Mouse (Mus musculus): ENCODE data around the gene Aunip. TPM values are rescaled to one million over a fixed set of nuclear protein-coding genes. Genes with fewer than 3 reads are reported as not detected.
A peak's percentile ranks its signal among the peaks of the same experiment; 100 is the strongest.
"Not testable (repeated sequence)": the region's sequence is repeated elsewhere in the genome, so short reads cannot be mapped to it uniquely, and the experiment has no call there.

Aunip gene
- total RNA-seq, 2 experiments from 2014 or later: 0.60 to 1.1 TPM

- DNase-seq: no peak
- intact Hi-C loops (cut with DNase I): no loop called here
These were observed 27.1 kb upstream of the Aunip start for GRCm38 (mm10) chr4:134483696-134484095.

DNA sequence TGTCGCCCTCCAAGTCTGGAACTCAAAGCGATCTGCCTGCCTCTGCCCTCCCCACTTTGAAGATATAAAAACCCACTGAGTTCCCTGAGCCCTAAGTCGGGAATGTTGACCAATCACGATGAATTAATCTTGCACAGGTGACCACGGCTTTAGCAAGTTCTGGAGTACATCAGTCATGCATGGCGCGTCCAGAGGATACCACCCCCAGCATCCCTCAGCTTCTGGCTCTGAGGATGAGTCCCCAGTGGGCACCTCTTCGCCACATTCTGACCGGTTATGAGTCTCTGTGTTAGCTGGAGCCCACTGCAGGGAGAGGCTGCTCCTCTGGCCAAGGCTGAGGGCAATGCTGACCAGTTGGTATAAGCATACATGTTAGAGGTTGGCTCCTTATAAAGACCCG, 26.6 kb upstream of the Aunip start:
- DNase-seq: no peak

DNA sequence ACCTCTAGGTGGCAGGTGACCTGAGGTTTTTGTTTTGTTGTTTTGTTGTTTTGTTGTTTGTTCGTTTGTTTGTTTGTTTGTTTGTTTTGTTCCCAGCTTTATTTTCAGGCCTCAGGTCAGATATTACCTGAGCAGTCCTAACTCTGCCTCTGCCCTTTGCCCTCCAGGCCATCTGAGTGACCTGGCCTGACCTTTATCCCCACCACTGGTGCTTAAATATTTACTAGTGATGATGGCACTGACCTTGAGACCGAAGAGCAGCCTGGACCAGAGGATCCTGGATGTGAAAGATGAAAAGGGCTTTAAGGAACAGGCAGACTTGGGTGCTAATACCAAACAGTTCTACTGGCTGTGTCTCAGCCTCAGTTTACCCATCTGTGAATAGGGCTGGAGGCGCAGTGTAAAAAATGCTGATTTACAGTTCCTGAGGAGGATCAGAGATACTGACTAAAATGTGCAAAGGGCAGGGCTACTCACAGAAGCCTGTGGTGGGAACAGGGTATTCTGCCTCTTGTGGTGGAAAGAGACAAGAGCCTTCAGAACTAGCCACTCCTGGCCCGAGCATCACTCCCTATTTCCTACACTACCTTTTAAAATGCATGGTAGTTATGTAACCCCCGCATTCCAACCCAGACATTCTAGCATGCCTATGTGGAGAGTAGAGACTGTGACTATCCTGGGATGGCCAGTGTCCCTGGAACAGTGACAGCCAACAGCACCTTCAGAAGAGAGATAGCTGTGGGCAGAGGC, 25.5 kb upstream of the Aunip start:
- DNase-seq: no peak
- intact Hi-C loops (cut with DNase I): no loop called here

More for the DNA sequence above, 26.6 kb upstream of the Aunip start:
- intact Hi-C loops (cut with DNase I): no loop called here

DNA sequence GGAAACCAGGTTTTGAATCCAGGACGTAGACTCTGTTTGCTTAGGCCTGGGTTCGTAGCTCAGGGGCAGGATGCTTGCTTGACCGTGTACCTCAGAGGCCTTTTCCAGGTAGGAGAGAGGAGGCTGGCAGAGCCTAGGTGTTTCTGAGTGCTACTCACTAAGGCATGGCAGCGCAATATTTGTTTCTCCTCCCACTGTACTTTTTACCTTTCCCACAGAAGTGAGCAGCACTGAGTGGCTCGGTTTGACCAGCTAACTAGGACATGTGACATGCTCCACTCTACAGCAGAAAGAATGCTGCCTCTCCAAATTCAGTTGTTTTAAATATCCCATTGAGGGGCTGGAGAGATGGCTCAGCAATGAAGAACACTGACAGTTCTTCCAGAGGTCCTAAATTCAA, 22.6 kb upstream of the Aunip start:
- intact Hi-C loops (cut with DNase I): no loop called here
- no peak for DNase-seq

DNA sequence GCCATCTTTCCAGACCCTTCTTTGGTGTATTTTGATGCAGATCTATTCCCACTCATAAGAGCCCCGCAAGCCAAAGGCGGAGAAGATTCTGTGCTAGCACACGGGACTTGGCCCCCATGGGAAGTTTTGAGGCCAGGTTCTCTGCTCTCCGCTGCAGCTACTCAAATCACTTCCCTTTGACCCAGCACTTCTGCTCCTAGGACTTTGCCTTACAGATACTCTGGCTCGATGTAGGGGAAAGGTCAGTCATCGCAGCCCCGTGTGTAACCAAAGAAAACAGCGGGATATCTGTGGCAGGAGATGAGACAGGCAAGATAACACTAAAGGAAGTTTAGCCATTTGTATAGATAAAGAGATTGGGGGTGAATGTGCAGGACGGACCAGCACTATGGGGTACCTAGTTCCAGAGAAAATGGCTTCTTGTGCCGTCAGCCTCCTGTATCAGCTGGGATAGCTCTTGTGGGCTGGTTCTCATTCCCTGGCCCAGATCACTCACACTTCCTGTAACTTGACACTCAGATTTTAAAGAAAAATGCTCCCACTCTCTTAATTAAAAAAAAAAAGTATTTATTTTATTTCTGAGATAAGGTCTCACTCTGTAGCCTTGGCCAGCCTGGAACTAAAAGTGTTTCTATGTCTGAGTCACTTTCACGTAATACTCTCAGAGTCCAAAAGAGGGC, 20.7 kb upstream of the Aunip start:
- peak in 1 of 2 experiments; percentile 12 for DNase-seq
- intact Hi-C loops (cut with DNase I): no loop called here

- intact Hi-C loops (cut with DNase I): no loop called here
These were observed 19.1 kb upstream of the Aunip start for GRCm38 (mm10) chr4:134491716-134492115.

GRCm38 (mm10) chr4:134494161-134494560, 16.6 kb upstream of the Aunip start:
- intact Hi-C loops (cut with DNase I); DNase-seq: not testable (repeated sequence)

More at GRCm38 (mm10) chr4:134491716-134492115, 19.1 kb upstream of the Aunip start:
- no peak for DNase-seq

GRCm38 (mm10) chr4:134494780-134495545, 15.8 kb upstream of the Aunip start:
- no peak for DNase-seq
- intact Hi-C loops (cut with DNase I): no loop called here

- intact Hi-C loops (cut with DNase I): no loop called here
- DNase-seq: no peak
These were observed 15.3 kb upstream of the Aunip start for GRCm38 (mm10) chr4:134495546-134495923.

- DNase-seq: peak; percentile 83 to 84
- intact Hi-C loops (cut with DNase I): no loop called here
These were observed 14.1 kb upstream of the Aunip start, which contains the start of gene Paqr7 for GRCm38 (mm10) chr4:134496595-134497210. TSS of gene Paqr7 (plus strand) at chr4:134496697.

- no peak for DNase-seq
- intact Hi-C loops (cut with DNase I): no loop called here
These were observed 13.6 kb upstream of the Aunip start for GRCm38 (mm10) chr4:134497223-134497622.

- no peak for DNase-seq
- intact Hi-C loops (cut with DNase I): no loop called here
These were observed 12.6 kb upstream of the Aunip start for GRCm38 (mm10) chr4:134497986-134498731.

GRCm38 (mm10) chr4:134498983-134499382, 11.8 kb upstream of the Aunip start:
- DNase-seq; intact Hi-C loops (cut with DNase I): not testable (repeated sequence)

GRCm38 (mm10) chr4:134501095-134501494, 9.7 kb upstream of the Aunip start:
- intact Hi-C loops (cut with DNase I): no loop called here
- no peak for DNase-seq

- DNase-seq: no peak
- intact Hi-C loops (cut with DNase I): no loop called here
These were observed 7.0 kb upstream of the Aunip start for GRCm38 (mm10) chr4:134503686-134504357.

- intact Hi-C loops (cut with DNase I): no loop called here
- DNase-seq: no peak
These were observed 5.5 kb upstream of the Aunip start for GRCm38 (mm10) chr4:134505303-134505789.

DNA sequence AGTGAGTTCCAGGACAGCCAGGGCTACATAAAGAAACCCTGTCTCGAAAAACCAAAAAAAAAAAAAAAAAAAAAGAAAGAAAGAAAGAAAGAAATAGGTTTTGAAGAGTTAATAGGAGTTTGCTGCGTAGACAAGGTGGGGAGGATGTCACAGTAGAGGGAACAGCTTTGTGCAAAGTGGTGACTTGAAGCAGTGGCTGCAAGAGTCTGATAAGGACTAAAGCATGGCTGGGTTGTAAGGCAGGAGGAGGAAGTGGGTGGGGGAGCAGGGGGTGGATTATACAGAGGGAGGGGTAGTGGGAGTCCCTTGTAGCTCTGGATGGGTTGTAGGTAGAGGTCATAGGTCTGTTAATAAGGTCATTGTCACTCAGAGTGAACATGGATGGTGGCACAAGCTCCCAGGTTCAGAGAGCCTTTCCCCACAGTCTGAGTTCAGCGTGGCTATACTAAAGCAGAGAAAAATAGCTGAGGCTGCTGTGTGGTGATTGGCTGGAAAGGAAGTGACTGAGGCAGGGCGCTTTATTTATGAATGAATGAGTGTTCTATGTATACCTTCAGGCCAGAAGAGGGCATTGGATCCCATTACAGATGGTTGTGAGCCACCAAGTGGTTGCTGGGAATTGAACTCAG, 4.7 kb upstream of the Aunip start:
- intact Hi-C loops (cut with DNase I): no loop called here
- DNase-seq: no peak

GRCm38 (mm10) chr4:134506713-134507112, 4.1 kb upstream of the Aunip start:
- no peak for DNase-seq
- intact Hi-C loops (cut with DNase I): no loop called here

DNA sequence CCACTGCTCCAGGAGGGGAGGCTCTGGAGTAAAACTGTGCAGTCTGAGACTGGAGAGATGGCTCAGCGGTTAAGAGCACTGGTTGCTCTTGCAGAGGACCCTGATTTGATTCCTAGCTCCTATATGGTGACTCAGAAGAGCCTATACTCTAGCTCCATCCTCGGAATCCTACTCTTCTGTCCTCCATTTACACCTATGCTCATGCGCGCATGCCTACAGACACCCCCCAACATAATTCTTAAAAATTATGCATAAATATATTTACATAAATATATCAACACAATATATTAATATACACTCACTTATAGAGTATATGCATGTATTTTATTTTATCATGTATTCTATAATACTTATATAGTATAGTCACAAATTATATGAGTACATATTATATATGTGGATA, 403 bp upstream of the Aunip start:
- intact Hi-C loops (cut with DNase I): no loop called here
- no peak for DNase-seq
